Mouse (Mus musculus): ENCODE data around the gene Hoxd11.
A peak's percentile ranks its signal among the peaks of the same experiment; 100 is the strongest.

DNA sequence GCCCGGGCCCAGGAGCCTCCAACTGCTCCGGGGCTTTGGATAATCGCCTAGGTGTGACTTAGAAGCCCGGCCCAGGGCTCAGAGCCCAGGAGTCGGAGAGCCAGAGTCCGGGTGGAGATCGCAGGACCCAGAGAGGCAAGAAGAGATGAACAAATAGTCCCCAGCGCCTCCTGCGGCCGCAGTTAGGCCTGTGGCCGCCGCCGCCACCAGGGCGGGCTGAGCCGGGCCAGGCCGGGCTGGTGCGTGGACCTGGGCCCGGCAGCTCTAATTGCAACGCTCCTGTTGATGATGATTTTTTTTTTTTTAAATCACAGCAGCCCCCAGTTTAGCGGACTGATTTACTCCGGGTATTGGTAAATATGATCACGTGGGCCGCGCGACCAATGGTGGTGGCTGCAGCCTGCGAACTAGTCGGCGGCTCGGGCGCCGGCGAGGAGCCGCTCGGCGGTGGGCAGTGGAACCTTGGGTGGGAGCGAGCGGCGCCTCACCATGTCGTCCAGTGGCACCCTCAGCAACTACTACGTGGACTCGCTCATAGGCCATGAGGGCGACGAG lies 18.3 kb downstream of the Hoxd11 start, which contains the start of gene Hoxd9:
- TF ChIP-seq CTCF (IDR thresholded peaks at IDR 0.05) (peak; percentile 29; the same call in 1 of the 2 replicates), EP300 (IDR thresholded peaks at IDR 0.05) (no peak)
